Mouse (Mus musculus): ENCODE measurements around the gene Sytl1. TPM values are rescaled to one million over a fixed set of nuclear protein-coding genes. Genes with fewer than 3 reads are reported as not detected.

Gene Sytl1
- total and polyA plus RNA-seq, 3 experiments, result 0.08 to 0.31 TPM; not detected in 1

GRCm38 (mm10) chr4:133261641-133262374, 1.1 kb downstream of the Sytl1 start:
- Histone ChIP-seq H3K27me3 (ENCODE audit: control insufficient read depth in 1 of 2, insufficient read depth in 2 of 2, low read length in 2 of 2) (no peaks in the 10 kb centered on the region), H3K4me3 (ENCODE audit: control insufficient read depth in 1 of 2, insufficient read depth in 1 of 2, low read depth in 2 of 2, low read length in 2 of 2) (no peak overlapping the region), H3K36me3 (ENCODE audit: control insufficient read depth in 1 of 2, insufficient read depth in 2 of 2, low read length in 2 of 2) (no peaks in the 10 kb centered on the region), H3K9me3 (replicated peaks; ENCODE audit: insufficient read depth, low read length) (no peaks in the 10 kb centered on the region), H3K9ac (ENCODE audit: control insufficient read depth, low read depth, low read length, poor library complexity, severe bottlenecking) (no peak overlapping the region), H3K79me2 (ENCODE audit: control insufficient read depth, insufficient read depth, low read length, poor library complexity) (no peaks in the 10 kb centered on the region), H3K4me1 (ENCODE audit: control insufficient read depth in 1 of 2, insufficient read depth in 2 of 2, low read length in 2 of 2) (no peaks in the 10 kb centered on the region), H3K27ac (ENCODE audit: control insufficient read depth, low read depth, low read length) (no peak overlapping the region)
- no peak for DNase-seq (ENCODE audit: low read depth, low spot score)
- TF ChIP-seq MXI1 (IDR thresholded peaks at IDR 0.05; ENCODE audit: low read depth, low read length) (no peak), CTCF (IDR thresholded peaks at IDR 0.05 in 2 of 3, conservative IDR thresholded peaks at IDR 0.05 in 1 of 3; ENCODE audit: control insufficient read depth in 1 of 3, insufficient read depth in 1 of 3, low read depth in 2 of 3, low read length in 3 of 3, poor library complexity in 1 of 3, severe bottlenecking in 1 of 3) (no peak)

- Histone ChIP-seq H3K9me3 (replicated peaks; ENCODE audit: insufficient read depth, low read length) (no peaks in the 10 kb centered on the region), H3K36me3 (ENCODE audit: control insufficient read depth in 1 of 2, insufficient read depth in 2 of 2, low read length in 2 of 2) (no peaks in the 10 kb centered on the region)
- no peak for TF ChIP-seq ZKSCAN1 (IDR thresholded peaks at IDR 0.05; ENCODE audit: low read depth, low read length)
- no peak for TF ChIP-seq BHLHE40 (IDR thresholded peaks at IDR 0.05; ENCODE audit: borderline replicate concordance, low read depth, low read length)
- TF ChIP-seq MAX (IDR thresholded peaks at IDR 0.05; ENCODE audit: low read length), result no peak
- no peak for TF ChIP-seq E2F4 (IDR thresholded peaks at IDR 0.05; ENCODE audit: borderline replicate concordance, low read depth, low read length)
- TF ChIP-seq POLR2AphosphoS5 (IDR thresholded peaks at IDR 0.05; ENCODE audit: borderline replicate concordance, low read depth, low read length), result no peak
- TF ChIP-seq HCFC1 (IDR thresholded peaks at IDR 0.05; ENCODE audit: low read depth, low read length), result no peak
- no peak for TF ChIP-seq GATA1 (IDR thresholded peaks at IDR 0.05; ENCODE audit: low read depth, low read length)
- TF ChIP-seq CHD2 (IDR thresholded peaks at IDR 0.05; ENCODE audit: low read length), result no peak
- no peak for TF ChIP-seq EP300 (IDR thresholded peaks at IDR 0.05; ENCODE audit: low read depth in 1 of 2, low read length in 2 of 2)
- TF ChIP-seq NRF1 (IDR thresholded peaks at IDR 0.05; ENCODE audit: insufficient read depth, low read depth, low read length, poor library complexity, severe bottlenecking), result no peak
- no peak for TF ChIP-seq MYC (IDR thresholded peaks at IDR 0.05; ENCODE audit: low read depth, low read length)
- no peak for TF ChIP-seq KAT2A (conservative IDR thresholded peaks at IDR 0.05; ENCODE audit: low read depth, low read length)
- TF ChIP-seq JUND (IDR thresholded peaks at IDR 0.05; ENCODE audit: low read depth, low read length), result no peak
- TF ChIP-seq CHD1 (IDR thresholded peaks at IDR 0.05; ENCODE audit: low read depth, low read length), result no peak
- TF ChIP-seq ZMIZ1 (IDR thresholded peaks at IDR 0.05; ENCODE audit: low read depth, low read length), result no peak
- no peak for TF ChIP-seq POLR2A (IDR thresholded peaks at IDR 0.05; ENCODE audit: control insufficient read depth in 1 of 2, insufficient read depth in 1 of 2, low read depth in 1 of 2, low read length in 2 of 2, poor library complexity in 1 of 2)
- TF ChIP-seq ETS1 (IDR thresholded peaks at IDR 0.05; ENCODE audit: low read depth, low read length), result no peak
- TF ChIP-seq TAL1 (IDR thresholded peaks at IDR 0.05; ENCODE audit: low read length), result no peak
These were observed 5.0 kb downstream of the Sytl1 start for GRCm38 (mm10) chr4:133257798-133258408.

More at GRCm38 (mm10) chr4:133257798-133258408, 5.0 kb downstream of the Sytl1 start:
- Histone ChIP-seq H3K27me3 (ENCODE audit: control insufficient read depth in 1 of 2, insufficient read depth in 2 of 2, low read length in 2 of 2) (no peaks in the 10 kb centered on the region), H3K4me3 (ENCODE audit: control insufficient read depth in 1 of 2, insufficient read depth in 1 of 2, low read depth in 2 of 2, low read length in 2 of 2) (no peak overlapping the region), H3K4me1 (ENCODE audit: control insufficient read depth in 1 of 2, insufficient read depth in 2 of 2, low read length in 2 of 2) (no peaks in the 10 kb centered on the region), H3K79me2 (ENCODE audit: control insufficient read depth, insufficient read depth, low read length, poor library complexity) (no peaks in the 10 kb centered on the region), H3K27ac (ENCODE audit: control insufficient read depth, low read depth, low read length) (no peak overlapping the region), H3K9ac (ENCODE audit: control insufficient read depth, low read depth, low read length, poor library complexity, severe bottlenecking) (no peak overlapping the region)
- no peak for DNase-seq (ENCODE audit: low read depth, low spot score)
